Mouse (Mus musculus) left cerebral cortex, adult 2 months (tissue): ENCODE results near the gene Acly. TPM values are rescaled to one million over a fixed set of nuclear protein-coding genes. Genes with fewer than 3 reads are reported as not detected.
A peak's percentile ranks its signal among the peaks of the same experiment; 100 is the strongest.

Experiments used
- DNase-seq, 2 experiments: peaks; one replicate each; pipeline ENCODE4 v3.0.0; 2021 to 2022; ENCODE audit warnings: low spot score in 2 of 2, mixed read lengths in 1 of 2; ENCODE audit errors: extremely low spot score in 1 of 2
- H3K27ac ChIP-seq: fragments of 200-600 bp; 2 replicates; pipeline ENCODE4 v1.8.1; 2022
- H3K4me3 ChIP-seq: fragments of 200-600 bp; 2 replicates; pipeline ENCODE4 v1.8.1; 2022
- CTCF ChIP-seq: fragments of 200-600 bp; IDR thresholded peaks from 2 replicates; pipeline ENCODE4 v1.8.1; 2022; ENCODE audit warnings: antibody characterized with exemption, mild to moderate bottlenecking, moderate library complexity
- intact Hi-C: fragments of 180-260 bp; cut with DNase I; formaldehyde crosslinking; loops from one replicate; pipeline ENCODE4 v1.15.1; 2025
- total RNA-seq, 2 experiments: library from RNA; stranded (reverse); gene quantifications; 2 replicates each; pipeline ENCODE4 v1.2.3; 2021

Gene Acly
- total RNA-seq, 2 experiments from 2014 or later = 119 to 131 TPM

DNA sequence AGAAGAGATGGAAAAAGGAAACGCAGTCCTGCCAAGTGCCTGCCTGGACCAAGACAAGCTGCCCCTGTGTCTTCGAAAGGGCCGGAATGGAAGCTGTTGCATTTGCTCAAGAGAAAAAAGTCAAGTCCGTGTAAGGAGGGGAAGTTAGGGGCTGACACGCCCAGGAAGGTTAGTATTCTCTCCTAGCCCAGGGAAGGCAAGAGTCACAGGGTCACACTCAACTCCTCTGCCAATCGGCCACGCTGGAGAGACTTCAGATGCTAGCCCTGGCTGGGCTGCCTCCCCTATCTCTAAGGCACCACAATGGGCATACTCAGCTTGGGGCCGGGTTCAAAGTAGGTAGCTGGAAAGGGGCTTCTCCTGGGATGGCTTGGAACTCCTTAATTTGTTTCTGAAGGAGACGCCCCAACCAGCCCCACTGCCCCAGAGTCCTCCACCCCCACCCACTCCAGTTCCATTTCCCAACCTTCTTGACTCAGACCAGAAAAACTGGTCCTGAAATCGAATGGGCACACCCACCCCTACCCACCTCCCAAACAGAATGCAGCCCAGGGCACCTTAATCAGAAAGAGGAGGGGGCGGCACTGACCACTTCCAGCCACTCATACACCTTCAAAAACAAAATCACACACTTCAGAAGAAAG is 2.7 kb downstream of the Acly start:
- TF ChIP-seq CTCF = no peak
- DNase-seq = no peak
- intact Hi-C loops = no loop called here
- no peak overlapping the region for H3K4me3 ChIP-seq
- H3K27ac ChIP-seq = no peak overlapping the region

DNA sequence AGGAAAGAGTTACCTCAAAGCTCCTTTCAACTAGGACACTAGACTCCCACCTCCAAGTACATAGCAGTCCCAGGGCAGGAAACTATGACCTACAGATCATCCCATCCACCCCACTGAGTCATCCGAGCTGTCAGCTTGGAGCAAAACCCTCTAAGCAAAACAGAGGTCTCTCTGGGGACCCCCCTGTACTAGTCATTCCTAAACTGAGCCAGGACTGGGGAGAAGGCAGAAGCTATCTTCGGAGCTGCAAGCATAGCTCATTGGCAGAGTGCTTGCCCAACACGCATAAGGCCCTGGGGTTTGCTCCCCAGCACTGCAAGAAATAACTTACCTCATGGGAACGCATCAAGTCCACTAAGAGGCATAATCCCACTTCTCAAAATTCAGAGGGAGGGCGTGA is 3.4 kb downstream of the Acly start:
- intact Hi-C loops = no loop called here
- TF ChIP-seq CTCF = no peak
- no peak overlapping the region for H3K4me3 ChIP-seq
- no peak overlapping the region for H3K27ac ChIP-seq
- no peak for DNase-seq

DNA sequence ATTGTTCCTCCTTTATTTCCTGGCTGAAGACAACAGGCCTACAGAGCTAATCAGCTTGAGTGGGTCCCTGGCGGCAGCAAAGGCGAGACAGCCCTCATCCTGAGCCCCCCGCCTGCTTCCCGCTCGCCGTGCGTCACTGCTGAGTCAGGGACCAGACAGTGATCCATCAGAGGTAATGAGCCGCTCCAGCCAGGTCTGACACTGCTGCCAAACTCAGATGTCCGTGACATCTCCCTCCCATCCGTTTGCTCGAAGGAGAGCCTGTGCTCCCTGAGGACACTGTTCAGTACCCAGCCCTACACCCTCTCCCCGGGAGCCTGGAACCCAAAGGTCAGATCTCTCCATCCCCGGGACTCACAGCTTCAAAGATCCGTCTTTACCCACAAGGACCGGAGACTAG is 7.0 kb downstream of the Acly start:
- intact Hi-C loops = no loop called here
- H3K27ac ChIP-seq = no peak overlapping the region
- DNase-seq = no peak
- TF ChIP-seq CTCF = no peak
- no peak overlapping the region for H3K4me3 ChIP-seq

DNA sequence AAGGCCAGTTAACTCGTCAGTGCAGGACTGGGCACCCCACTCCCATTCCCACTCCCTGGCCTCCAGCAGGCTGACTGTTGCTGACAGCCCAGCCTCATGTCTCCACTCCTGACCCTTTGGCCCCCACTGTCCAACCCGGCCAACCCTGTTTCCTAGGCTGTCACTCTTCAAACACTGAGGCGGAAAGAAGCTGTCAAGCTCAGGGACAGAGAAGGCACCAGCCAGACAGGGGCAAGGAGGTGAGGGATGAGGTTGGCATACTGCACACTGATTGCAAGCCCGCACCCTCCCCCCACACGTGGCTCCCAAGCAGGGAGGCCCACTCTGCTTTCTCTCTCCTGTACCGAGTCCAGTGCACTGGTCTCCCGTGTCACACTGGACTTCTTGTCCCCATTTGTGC is 8.6 kb downstream of the Acly start:
- Histone ChIP-seq H3K4me3 (no peak overlapping the region), H3K27ac (no peak overlapping the region)
- intact Hi-C loops = no loop called here
- TF ChIP-seq CTCF = no peak
- no peak for DNase-seq

DNA sequence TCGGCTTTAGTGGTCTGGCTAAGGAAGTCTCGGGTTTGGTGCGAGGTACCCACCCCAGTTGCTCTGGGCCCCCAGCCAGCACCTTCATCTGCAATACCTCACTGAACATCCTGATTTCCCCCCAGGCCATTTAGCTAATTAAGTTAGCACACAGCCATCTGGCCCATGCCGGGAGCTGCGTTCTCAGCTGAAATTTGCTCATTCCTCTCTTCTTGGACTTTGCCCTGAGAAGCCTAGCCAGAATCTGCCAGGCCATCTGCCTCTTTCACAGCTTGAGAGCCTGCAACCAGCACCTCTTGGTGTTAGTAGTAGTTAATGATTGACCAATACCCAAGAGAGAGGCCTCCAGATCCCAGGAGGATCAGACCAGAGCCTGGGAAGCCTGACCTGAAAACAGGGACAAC is 9.6 kb downstream of the Acly start:
- no peak for DNase-seq
- no peak overlapping the region for H3K27ac ChIP-seq
- no peak overlapping the region for H3K4me3 ChIP-seq
- no peak for TF ChIP-seq CTCF
- intact Hi-C loops = no loop called here

DNA sequence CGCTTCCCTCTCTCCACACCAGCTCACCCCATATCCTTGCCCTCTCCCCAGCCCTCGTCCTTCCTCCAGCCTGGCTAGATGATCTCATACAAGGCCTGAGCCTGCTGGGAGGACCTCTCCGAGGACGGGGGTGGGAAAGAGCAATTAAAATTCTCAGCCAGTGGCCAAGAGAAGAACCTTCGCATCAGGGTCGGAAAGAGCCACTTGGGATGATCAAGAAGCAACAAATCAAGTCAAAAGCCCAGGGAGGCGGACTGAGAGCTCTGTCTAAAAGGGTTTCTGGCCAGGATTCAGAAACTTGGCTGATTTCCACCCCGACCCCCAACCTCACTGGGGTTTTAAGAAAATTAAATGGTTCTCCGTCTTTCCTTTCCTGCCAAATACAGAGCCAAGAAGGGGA is 11.5 kb downstream of the Acly start:
- H3K27ac ChIP-seq = no peak overlapping the region
- TF ChIP-seq CTCF = no peak
- no peak for DNase-seq
- intact Hi-C loops = no loop called here
- H3K4me3 ChIP-seq = no peak overlapping the region

DNA sequence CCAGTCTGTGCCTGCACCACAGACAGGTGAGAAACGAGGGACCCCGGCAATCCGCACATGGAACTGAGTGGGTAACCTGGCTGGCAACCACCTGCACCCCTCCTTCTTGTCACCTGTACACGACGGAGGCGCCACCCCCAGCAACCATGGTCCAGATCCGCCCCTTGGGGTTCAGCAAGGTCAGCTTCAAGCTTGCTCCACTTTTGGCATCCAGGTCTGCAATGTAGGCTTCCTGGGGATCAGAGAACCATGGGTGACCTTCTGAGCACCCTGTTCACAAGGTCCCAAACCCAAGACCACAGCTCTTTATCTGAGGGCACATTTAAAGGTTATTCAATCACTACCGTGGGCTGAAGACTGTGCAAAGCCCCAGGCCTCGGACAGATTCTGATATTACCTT is 12.0 kb downstream of the Acly start:
- no peak for TF ChIP-seq CTCF
- Histone ChIP-seq H3K4me3 (no peak overlapping the region), H3K27ac (no peak overlapping the region)
- intact Hi-C loops = no loop called here
- no peak for DNase-seq

DNA sequence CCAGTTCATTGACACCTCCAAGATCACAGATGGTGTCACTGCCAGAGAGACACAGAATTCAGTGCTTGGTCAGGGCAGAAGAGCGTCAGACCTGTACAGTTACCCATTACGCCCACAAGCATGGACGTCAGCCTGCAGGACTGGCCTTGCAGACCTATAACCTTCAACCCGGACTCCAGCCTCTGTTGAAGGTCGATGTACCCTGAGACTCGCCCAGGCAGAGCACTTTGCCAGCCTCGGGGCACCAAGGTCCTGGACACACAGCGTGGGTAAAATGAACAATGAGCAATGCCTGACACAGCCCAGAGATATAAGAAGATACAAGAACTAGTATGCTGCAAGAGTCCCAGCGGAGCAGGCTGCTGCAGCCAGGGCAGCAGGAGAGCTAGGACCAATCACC is 12.7 kb downstream of the Acly start:
- no peak for TF ChIP-seq CTCF
- no peak for DNase-seq
- H3K27ac ChIP-seq = no peak overlapping the region
- intact Hi-C loops = no loop called here
- H3K4me3 ChIP-seq = no peak overlapping the region

DNA sequence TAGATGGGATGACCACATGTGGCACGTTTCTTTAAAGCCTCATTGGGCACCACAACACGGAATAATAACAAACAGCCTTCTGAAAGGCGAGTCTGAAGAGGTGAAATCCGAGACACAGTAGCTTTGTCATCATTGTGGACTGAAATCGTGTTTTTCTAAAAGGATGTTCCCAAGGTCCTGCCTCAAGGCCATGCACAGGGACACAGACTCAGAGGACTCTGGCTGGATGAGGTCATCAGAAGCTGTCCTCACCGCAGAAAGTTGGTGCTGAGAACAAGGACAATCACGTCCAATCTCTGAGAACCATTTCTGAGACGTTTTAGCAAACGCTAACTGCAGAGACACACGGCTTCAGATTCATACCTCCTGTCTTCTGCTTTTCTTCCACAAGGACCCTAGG is 14.1 kb downstream of the Acly start:
- TF ChIP-seq CTCF = no peak
- DNase-seq = no peak
- Histone ChIP-seq H3K27ac (no peak overlapping the region), H3K4me3 (no peak overlapping the region)
- intact Hi-C loops = loop anchor here (5.0 kb wide), 1 partner anchor 44 kb away; no protein-coding TSS in a partner anchor

DNA sequence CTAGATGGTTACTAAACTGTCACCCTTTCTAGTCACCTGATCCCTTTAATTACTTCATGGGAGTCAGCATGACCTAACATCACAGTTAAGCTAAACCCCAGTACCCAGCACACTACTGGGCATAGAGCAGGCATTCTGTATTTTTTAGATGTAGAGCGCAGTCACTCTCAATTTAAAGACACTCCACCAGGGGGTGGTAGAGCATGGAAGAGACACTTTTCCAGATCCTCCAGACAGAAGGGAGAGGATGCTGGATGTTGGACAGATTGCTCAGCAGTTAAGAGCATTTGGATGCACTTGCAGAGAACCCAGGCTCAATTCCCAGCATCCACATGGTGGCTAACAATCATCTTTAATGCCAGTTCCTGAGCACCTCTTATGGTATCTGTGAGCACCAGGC is 15.4 kb downstream of the Acly start:
- intact Hi-C loops = loop anchor here (5.0 kb wide), 1 partner anchor 45 kb away; no protein-coding TSS in a partner anchor

DNA sequence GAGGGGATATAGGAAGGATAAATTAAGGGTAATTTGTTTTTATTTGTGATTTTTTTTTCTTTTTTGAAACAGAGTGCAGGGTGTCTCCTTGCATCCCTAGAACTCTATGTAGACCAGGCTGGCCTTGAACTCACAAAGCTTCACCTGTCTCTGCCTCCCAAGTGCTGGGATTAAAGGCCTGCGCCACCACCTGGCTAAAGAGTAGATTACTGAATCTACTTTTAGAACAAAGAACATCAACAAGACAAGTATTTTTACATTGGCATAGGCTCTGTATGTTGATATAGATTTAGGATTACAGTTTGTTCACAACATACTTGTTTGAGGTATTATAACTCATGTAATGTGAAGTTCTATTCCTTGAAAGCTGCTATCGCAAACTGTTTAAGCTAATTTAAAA is 17.2 kb downstream of the Acly start:
- no peak overlapping the region for H3K27ac ChIP-seq
- intact Hi-C loops = loop anchor here (5.0 kb wide), 1 partner anchor 47 kb away; no protein-coding TSS in a partner anchor
- peak; percentile 4; the same call in 1 of the 2 replicates for TF ChIP-seq CTCF
- no peak for DNase-seq
- no peak overlapping the region for H3K4me3 ChIP-seq

More for the DNA sequence above, 15.4 kb downstream of the Acly start:
- no peak overlapping the region for H3K27ac ChIP-seq
- TF ChIP-seq CTCF = peak; percentile 63
- no peak overlapping the region for H3K4me3 ChIP-seq
- peak; percentile 18 to 26 for DNase-seq

DNA sequence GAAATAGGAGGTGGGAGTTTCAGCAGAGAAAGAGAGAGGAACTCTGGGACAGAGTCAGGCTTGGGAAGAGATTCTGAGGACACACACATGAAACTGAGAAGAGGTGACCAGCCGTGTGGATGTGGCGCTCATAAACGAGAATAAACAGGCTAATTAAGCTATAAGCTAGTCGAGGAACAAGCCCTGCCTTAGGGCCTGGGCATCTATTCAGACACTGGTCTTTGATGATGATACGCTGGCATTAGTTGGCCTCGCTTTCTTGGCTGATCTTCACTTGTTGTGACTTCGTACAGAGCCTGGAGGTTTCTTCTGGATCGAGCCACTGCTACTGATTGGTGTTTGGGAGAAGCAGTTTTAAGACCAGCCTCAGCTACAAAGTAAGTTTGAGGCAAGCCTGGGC is 21.8 kb downstream of the Acly start:
- no peak overlapping the region for H3K4me3 ChIP-seq
- no peak for TF ChIP-seq CTCF

DNA sequence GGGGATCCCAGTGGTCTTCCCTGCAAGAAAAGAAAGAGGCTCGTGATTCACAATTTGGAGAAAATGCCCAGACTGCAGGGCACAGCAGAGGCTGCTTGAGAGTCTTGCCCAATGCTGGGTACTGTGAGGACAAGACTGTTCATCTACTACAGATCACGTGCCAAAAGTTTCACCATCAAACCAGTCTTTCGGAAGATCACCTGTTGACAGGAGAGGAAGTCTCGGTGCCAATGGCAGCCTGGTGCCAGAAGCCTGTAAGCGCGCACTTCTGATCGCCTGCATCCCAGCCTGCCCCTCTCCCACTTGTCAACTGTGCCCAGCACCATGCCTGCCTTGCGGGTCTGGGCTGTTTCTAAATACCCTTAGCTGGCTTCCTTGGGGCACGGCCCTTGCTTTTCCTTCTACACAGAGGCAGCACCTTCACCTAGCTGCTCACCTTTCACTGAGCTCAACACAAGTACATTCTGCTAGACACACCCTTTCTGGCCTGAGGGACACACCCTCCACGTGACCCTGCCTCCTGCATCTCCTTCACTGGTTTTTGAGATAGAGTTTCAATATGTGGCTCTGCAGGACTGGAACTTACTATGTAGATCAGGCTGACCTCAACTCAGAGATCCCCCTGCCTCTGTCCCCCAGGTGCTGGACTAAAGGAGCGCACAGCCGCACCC is 22.7 kb downstream of the Acly start:
- no peak for DNase-seq
- intact Hi-C loops = no loop called here
- H3K4me3 ChIP-seq = no peak overlapping the region
- TF ChIP-seq CTCF = no peak
- no peak overlapping the region for H3K27ac ChIP-seq

More for the DNA sequence above, 21.8 kb downstream of the Acly start:
- intact Hi-C loops = no loop called here
- H3K27ac ChIP-seq = no peak overlapping the region
- no peak for DNase-seq
